Mouse (Mus musculus): ENCODE measurements around the gene Mup15. TPM values are rescaled to one million over a fixed set of nuclear protein-coding genes. Genes with fewer than 3 reads are reported as not detected.

Gene Mup15
- polyA plus RNA-seq (2021; fragmentation: Nextera tagmentation): not detected in 2 replicates
- long read RNA-seq, experiment 1: 0 reads
- long read RNA-seq, experiment 2: 0 reads

GRCm38 (mm10) chr4:61439643-61440042 lies at the start of gene Mup15:
Mup15 (minus strand) TSS chr4:61439743.

Other genes with a start within 250 kb of the Mup15 start
- gene Mup13, start 211.5 kb downstream of the Mup15 start, polyA plus RNA-seq (2021; fragmentation: Nextera tagmentation): not detected in 2 replicates
- gene Mup14, start 135.7 kb downstream of the Mup15 start, polyA plus RNA-seq (2021; fragmentation: Nextera tagmentation): not detected in 2 replicates
- not detected in 2 replicates for gene Mup16, start 79.8 kb upstream of the Mup15 start, polyA plus RNA-seq (2021; fragmentation: Nextera tagmentation)
- gene Mup17, start 156.1 kb upstream of the Mup15 start, polyA plus RNA-seq (2021; fragmentation: Nextera tagmentation): not detected in 2 replicates
- not detected in 2 replicates for gene Mup18, start 234.4 kb upstream of the Mup15 start, polyA plus RNA-seq (2021; fragmentation: Nextera tagmentation)

Measured in layer of hippocampus, adult 6 months (tissue).